Mouse (Mus musculus) urinary bladder, postnatal 10 days (tissue): ENCODE data around the gene Acot3.
"Not testable (repeated sequence)": the region's sequence is repeated elsewhere in the genome, so short reads cannot be mapped to it uniquely, and the experiment has no call there.

ENCODE experiments used
- DNase-seq: peaks from one replicate; pipeline ENCODE4 v3.0.0; 2022; ENCODE audit warnings: low spot score

Gene Acot3

GRCm38 (mm10) chr12:84100604-84101492, 48.9 kb downstream of the Acot3 start, which contains the start of gene Acot6:
Gene Acot6, plus strand, starts transcription at chr12:84100654.
- not testable (repeated sequence) for DNase-seq

GRCm38 (mm10) chr12:84101493-84101845, 49.5 kb downstream of the Acot3 start:
- DNase-seq: no peak

- no peak for DNase-seq
These were observed 55.1 kb downstream of the Acot3 start for GRCm38 (mm10) chr12:84107012-84107411.

- DNase-seq: no peak
These were observed 55.7 kb downstream of the Acot3 start for GRCm38 (mm10) chr12:84107692-84108091.

GRCm38 (mm10) chr12:84109924-84110323, 58.0 kb downstream of the Acot3 start:
- no peak for DNase-seq
